Mouse (Mus musculus) adrenal gland, postnatal 4 days (tissue): ENCODE measurements around the gene Gtpbp10. TPM values are rescaled to one million over a fixed set of nuclear protein-coding genes. Genes with fewer than 3 reads are reported as not detected.
A peak's percentile ranks its signal among the peaks of the same experiment; 100 is the strongest.

ENCODE experiments used
- DNase-seq, 2 experiments: peaks; one replicate each; pipeline ENCODE4 v3.0.0; 2021 to 2022; ENCODE audit warnings: low spot score in 2 of 2, mixed read lengths in 2 of 2
- long read RNA-seq, 2 experiments: library from polyadenylated mRNA; stranded (forward); transcript quantifications; one replicate each; pipeline ENCODE4 v2.0.0; 2021
- total RNA-seq, 2 experiments: library from RNA; stranded (reverse); gene quantifications; 2 replicates each; pipeline ENCODE4 v1.2.3; 2021

Gtpbp10 gene
- 10 to 100 TPM; 22.8 to 23.8 TPM for total RNA-seq
- long read RNA-seq, experiment 1, transcript Gtpbp10-202 (10 exons, 2,972 nt) = major isoform, 7 of 9 reads
- long read RNA-seq, experiment 1, partial matches to known transcripts = 0 of 9 reads
- long read RNA-seq, experiment 1, other reads (novel, unspliced or antisense) = 1 of 9 reads
- long read RNA-seq, experiment 2, transcript Gtpbp10-202 (10 exons, 2,972 nt) = major isoform, 17 of 26 reads
- long read RNA-seq, experiment 2, partial matches to known transcripts = 3 of 26 reads
- long read RNA-seq, experiment 2, other reads (novel, unspliced or antisense) = 6 of 26 reads

DNA sequence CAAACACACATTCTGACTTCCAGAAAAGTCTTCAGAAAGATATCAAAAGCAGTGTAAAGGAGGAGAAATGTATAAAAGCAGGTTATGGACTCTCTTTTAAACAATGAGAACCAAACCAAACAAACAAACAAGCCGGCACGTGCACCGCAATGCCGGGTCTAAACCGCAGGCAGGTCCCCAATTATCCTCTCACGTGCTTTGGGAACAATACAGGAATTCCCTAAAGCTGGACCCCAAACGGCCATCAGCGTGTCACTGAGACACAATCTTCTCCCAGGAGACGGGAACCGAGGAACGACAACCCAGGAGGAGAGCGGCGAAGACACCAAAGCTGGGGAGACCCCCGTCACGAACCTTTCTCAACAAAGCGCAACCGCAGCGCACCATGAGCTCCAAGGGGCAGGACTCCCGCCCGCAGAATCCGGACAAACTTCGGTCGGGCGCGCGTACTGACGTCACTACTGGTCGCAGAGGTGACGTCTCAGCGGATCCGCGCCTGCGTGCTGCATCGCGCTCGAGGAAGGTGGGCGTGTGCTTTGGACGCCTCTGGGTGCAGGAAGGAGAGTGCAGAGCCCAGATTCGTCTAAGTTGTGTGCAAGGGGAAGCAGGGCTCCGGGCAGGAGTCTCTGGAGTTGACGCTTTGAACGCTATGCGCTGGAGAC is at the start of gene Gtpbp10:
Gene Gtpbp10, minus strand, starts transcription at position 460 of the 662 bp plus-strand sequence.
- peak; percentile 88 to 90 for DNase-seq

DNA sequence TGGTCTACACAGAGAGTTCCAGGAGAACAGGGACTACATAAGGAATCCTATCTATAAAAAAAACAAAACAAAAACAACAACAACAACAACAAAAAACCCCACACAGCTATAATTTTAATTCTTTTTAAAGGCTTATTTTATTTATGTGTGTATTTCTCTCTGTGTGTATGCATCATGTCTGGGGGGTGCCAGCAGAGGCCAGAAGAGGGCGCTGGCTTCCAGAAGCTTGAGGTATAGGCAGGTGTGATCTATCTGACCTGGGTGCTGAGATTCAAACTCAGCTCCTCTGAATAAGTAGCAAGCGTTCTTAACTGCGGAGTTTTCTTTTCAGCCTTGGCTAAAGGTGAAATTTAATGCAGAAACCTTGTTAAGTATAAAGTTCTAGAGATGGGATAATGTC is 28.3 kb upstream of the Gtpbp10 start:
- DNase-seq = no peak

DNA sequence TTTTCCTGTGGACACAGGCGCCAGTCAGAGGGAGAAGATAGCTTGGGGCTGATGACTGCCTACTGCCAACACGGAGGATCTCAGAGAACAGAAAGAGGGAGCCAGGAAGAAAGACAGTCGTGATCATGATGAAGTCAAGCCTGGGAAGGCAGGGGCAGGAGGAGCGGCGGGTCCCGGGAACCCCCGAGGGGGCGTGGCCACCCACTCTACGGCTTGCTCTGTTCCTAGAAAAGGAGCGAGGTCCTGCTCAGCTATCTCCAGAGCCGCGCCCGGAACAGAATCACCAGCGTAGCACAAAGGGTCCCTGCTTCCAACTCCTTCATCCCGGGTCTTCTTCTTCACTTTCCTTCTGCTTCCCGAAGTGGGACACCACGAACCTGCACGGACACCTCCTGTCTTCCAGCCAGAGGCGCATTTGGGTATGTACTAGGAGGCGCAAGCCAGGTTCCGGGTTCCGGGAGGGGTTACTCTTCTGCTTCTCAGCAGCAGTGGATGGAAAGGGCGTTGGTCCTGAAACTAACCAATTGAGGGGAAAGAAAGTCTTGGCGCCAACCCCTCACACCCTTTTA is 14.5 kb upstream of the Gtpbp10 start, which contains the start of gene Gm8773:
Gene Gm8773, plus strand, starts transcription at position 51 of the 569 bp plus-strand sequence.
- DNase-seq = no peak

DNA sequence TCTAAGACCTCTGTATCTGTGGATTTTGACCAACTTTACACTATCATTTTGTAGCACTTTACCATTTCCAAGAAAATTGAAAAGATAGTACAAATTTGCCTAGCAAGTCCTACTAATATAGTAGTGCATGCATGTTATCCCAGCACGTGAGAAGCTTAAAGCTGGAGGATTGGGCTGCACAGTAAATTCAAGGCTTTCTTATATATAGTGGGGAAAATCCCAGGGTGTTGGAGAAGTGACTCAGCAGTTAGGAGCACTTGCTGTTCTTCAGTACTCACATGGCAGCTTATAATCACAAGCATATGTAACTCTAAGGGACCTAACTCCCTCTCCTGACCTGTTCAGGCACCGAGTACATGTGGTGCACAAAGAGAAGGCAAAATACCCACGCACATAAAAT is 3.1 kb upstream of the Gtpbp10 start:
- no peak for DNase-seq

DNA sequence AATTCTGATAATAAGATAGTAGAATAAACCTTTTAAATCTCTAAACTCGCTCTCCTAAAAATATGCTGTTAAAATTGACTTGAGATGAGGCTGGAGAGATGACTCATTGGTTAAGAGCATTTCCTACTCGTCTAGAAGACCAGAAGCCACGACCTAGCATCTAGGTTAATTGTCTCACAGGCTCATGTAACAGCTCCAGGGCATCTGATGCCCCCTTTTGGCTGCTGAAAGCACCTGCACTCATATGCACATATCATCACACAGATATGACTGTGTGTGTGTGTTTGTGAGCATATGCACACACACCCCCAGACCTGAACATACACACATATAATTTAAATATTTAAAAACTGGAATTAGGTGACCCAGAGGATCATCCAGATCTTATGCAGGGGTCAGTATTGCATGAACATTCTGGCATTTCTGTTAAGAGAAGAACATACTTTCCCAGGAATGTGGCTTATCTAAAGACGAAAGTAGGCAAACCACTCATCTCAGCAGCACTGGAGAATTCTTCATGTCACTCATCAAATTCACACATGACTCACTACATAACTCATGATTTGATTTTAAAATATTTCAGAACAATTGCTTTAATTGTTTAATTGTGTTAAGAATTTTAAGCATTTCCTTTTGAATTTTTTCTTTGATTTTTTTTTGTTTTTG is 1.8 kb upstream of the Gtpbp10 start:
- no peak for DNase-seq

DNA sequence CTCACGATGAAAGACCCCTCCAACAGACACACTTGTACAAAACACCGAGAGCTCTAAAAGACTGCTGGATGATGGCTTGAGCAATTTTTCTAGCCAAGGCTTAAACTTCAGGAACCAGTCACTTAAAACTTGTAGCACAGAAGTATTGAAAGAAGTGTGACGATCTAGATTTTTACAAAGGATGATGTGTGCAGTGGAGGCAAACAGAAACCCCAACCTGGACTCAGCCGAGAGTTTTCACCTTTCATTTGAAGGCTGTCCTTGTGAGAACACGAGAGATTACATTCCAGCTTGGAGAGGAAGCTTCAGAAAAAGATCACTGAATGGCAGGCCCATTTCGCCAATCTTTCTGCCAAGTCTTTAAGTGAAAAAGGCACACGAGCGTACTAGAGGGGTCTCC is 460 bp upstream of the Gtpbp10 start:
- no peak for DNase-seq

DNA sequence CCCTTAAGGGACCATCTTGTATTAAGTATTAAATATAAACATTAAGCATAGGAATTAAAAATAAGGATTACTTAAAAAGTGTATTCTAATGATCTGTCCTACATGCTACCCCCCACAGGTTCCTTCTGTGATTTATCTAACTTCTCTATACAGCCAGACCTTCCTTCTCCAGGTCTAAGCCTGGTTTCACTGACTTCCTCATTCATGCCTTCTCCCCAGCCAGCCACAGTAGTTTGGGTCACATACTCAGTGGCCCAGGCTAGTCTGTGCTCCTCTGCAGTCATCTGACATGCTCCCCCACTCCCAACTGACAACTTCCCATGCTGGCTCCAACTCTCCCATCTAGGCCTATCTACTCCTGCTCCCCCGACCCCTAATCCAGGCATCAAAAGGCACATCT is 8.2 kb downstream of the Gtpbp10 start:
- DNase-seq = no peak

DNA sequence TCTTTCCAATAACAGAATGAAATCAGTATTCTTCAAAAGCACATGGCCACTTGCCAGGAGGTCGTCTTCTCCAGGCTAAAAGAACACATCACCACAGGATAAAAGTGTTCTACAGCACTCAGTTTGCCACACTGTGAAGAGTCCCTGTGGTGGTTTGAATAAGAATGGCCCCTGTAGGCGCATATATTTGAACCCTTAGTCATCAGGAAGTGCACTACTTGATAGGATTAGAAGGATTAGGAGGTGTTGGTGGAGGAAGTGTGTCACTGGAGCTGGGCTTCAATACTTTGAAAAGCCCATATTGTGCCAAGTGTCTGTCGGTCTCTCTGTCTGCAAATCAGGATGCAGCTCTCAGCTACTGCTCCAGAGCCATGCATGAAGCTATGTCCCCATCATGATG is 19.0 kb downstream of the Gtpbp10 start:
- DNase-seq = no peak

DNA sequence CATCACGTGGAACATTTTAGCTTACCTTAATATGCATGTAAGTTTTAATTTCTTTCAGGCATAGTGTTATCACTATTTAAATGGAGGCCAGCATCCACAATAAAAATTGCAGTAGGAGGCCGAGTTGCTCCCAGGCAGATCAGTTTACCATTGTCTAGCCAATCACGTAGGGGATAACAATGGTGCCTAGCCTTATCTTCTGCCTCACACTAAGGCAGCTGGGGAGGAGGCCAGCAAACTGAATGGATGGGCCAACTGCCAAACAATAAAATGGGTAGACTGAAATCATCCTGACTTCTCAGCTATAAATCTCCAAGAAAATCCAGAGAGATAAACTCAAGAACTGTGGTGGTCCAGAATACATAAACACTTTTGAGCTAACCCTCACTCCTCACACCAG is 19.6 kb downstream of the Gtpbp10 start:
- DNase-seq = no peak

DNA sequence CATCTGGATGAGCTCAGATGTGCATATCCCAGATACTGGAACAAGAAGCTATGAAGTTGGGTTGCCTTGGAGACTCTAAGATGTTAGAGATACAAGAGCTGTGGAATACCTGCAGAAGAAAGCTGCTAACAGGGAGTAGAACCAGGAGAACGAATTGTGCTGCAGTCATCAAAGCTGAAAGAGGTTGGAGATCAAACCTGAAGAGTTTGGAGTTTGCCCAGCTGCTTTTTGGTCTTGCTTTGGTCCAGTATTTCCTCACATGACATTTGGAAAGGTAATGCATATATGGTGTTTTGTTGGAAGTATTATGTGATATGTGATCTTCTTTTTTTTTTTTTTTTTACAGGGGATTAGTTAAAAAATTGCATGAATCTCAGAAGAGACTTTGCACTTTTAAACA is 23.2 kb downstream of the Gtpbp10 start:
- DNase-seq = no peak

DNA sequence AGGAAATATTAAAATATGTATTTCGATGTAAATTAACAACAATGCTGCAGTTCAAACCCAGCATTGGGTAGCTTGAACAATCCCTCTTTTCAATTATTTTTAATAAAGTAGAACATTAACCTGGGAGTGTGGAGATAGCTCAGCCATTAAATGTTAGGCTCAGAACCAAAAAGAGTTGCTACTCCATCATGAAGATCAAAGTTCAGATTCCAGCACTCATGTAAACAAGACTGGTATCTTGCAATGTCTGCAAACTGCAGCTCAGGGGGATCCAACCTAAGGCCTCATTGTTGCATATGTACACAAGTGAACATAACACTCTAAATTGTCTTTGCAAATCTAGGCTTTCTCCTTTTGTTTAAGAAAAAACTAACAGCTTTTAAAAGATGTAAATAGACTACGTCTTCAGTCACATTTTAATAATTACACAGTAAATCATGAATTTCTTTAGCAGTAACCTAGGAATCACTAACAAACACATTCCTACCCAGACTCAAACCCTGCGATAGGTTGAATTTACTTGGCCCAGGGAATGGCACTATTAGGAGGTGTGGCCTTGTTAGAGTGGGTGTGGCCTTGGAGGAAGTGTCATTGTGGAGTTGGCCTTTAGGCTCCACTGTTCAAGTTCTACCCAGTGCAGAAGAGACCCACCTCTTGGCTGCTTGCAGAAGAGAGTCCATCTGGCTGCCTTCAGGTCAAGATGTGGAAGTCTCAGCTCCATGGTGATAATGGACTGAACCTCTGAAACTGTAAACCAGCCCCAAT is 25.5 kb downstream of the Gtpbp10 start:
- DNase-seq = no peak

DNA sequence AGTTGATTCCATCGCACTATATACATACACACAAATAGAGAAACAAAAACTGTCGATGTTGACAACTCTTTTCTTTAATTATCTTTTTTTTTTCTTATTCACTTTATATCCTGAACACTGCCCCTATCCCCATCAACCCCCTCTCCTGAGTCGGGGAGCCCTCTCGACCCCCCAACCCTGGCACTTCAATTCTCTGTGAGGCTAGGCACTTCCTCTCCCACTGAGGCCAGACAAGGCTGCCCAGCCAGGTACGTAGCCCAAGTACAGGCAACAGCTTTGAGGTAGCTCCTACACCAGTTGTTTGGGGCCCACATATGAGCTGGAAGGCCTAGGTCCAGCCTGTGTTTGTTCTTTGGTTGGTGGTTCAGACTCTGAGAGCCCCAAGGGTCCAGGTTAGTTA is 43.9 kb downstream of the Gtpbp10 start:
- DNase-seq = no peak

DNA sequence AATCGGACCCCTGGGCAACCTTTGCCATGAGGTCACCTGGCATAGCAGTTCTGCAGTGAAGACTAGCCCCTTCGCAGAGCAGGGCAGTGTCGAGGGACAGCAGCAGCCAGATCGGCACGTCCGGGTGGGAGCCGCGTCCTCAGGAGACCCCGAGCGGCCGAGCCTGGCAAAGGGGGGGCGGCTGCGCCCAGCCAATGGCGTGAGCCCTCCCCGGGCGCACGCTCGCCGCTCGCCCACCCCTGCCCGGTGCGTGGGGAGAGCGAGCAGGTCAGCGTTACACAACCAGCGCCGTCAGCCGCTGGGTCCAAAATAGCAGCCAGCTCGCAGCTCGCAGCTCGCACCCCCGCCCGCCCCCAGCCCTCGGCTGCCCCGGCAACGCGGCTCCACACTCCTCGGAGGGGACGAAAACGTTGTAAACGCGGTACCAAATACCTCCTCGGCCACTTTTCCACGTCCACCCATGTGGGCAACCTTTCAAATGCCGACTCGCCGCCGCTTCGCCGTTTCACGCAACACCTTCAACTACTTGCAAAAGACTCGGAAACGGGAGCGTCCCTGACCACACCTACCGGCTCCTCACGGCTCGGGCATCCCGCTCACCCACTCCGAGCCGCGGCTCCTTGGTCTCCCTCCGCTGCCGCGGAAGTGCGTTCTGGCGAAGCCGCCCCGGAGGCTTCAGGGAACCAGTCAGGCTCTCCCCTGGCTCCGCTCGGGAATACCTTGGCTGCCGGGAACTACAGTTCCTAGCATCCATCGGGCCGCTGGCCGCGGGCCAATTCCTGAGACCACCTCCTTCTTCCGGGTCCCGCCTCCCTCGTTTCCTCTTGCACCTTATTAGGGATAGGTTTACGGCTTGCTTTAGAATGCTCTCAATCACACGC is 44.9 kb downstream of the Gtpbp10 start, which contains the start of gene Cldn12:
Gene Cldn12, minus strand, starts transcription at position 763 of the 881 bp plus-strand sequence.
- peak; percentile 90 to 93 for DNase-seq

DNA sequence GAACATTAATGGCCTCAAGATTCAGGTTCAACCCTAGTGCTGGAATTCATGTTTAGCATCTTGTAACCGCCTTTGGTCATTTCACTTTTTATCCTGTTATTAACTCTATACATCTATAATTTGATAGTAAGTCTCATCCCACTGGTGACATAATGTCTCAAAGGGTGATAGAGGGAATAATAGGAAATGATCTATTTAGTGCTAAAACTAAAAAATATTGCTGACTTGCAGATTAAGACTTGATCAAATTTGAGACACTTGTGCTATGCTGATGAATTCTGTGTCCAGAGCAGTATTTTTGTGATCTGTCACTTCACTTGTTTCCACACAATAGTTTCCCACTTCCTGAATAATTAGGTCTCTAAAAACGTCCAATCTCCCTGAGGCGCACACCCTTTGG is 47.9 kb downstream of the Gtpbp10 start:
- DNase-seq = no peak

DNA sequence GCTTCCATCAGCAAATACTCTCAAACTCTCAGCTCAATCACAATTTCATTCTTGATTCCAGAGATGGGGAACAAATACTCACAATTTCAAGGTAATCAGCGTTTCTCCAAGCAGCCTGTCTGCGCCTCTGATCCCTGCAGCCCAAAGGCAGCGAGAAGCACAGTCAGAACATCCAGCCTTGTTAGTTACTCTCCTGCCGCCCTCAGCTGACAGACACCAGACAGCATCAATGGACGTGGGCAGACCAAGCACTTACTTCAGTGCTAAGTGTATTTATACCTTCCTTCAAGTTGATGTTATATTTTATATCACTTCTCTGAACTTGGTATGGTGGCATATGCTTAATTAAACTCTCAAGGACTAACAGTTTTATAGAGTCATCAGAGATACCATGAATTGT is 48.3 kb downstream of the Gtpbp10 start:
- DNase-seq = no peak

DNA sequence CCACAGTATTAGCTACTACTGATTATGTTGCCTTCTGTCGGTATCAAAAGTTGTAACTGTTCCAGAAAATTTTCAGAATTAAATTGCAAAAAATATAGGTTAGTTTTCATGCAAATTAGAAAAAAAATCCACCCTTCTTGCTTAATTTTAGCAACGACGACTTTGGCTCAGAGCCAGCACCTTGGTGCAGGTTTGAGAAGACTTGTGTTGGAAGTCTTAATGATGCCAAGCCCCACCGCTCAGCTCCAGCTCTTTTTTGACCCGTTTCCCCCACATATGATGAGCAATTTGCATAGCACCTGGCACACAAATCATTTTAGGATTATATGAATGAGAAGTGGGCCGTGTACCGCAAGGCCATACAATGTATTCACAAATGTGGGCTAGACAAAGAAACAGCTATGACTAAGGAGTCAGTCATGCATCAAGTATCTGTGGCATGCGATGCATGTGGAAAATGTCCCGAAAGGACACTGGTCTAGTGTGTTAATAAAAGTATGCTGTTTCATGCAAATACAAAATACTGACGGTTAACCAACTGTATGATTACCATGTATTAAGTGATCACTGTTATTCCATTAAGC is 48.9 kb downstream of the Gtpbp10 start:
- DNase-seq = no peak

DNA sequence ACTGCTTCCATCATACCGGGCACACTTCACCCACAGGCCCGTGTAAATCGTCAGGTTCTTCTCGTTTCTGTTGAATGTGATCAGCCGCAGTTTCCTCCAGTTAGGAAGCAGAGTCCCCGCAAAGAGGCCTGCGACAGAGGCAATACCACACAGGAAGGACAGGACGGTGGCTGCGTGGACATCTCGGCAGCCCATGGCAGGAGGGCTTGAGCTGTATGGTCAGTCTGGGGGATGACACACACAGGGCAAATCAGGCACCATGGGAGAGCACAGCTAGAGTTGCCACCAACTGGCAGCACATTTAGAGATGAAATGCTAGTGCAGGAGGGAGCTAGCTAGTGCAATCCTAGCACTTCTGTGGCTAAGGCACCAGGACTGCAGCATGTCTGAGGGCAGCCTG is 51.1 kb downstream of the Gtpbp10 start:
- no peak for DNase-seq

DNA sequence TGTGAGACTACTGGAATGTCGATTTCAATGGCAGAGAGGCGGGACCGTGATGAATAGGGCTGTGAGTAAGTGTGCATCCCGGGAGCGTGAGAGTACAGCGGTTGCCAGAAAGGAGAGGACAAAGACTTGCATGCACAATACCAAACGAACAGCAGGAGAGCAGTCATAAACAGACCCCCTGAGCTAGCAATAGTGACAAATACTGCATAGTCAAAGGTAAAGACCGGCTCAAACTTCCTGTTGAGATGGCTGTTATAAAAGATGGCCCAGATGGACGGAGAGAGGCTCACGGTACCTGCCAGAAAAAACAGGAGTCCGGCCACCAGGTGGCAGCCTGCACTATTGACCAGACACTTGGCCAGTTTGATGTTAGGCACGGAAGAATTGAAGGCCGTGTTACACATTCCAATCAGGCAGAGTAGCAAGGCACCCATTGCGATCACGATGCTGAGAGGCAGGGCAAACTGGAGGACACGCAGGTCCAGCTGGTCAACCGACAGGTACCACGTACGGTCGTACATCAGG is 51.6 kb downstream of the Gtpbp10 start:
- peak; percentile 15 to 35 for DNase-seq

DNA sequence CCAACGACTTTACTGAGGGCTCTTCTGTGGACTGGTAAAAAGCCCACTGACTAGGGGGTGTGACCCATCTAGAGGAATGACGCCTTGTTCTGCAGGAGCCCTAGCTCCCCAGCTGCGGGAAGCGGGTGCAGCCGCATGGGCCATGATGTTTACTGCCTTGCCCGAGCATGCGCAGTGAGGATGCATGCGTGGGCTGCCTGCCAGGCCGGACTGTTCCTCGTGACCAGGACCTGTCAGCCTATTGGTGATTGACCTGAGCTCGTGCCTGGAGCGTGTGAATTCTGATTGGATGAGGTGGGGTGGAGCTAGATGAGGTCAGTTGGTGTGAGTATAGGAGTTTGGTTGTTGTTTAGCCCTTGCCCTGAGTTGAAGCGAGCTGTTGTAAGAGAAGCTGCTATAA is 54.9 kb downstream of the Gtpbp10 start:
- DNase-seq = no peak

DNA sequence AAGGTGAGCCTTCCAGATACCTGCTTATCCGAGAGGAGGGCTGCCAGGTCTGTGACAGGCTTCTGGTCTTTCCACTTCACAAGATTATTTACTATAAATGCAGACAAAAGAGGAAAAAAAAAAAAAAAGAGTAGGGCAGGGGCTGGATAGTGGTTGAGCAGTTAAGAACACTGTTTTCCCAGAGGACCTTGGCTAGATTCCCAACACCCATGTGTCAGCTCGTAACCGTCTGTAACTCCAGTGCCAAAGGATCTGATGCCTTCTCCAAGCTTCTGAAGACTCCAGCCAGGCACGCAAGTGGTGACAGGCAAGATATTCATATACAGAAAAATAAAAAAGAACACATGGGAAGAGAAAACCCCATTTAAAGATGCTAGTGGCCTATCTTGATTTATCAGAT is 56.0 kb downstream of the Gtpbp10 start:
- DNase-seq = no peak
